Mouse (Mus musculus) spleen, adult 2 months (tissue): ENCODE measurements around the gene Mybph.

Experiments
- CTCF ChIP-seq: fragments of 200-500 bp; IDR thresholded peaks from 2 replicates; pipeline ENCODE4 v1.5.1; 2011; ENCODE audit warnings: mild to moderate bottlenecking, inconsistent platforms; ENCODE audit not compliant: insufficient read depth, insufficient read length, insufficient replicate concordance; ENCODE audit errors: extremely low read depth
- POLR2A ChIP-seq: fragments of 200-500 bp; IDR thresholded peaks from 2 replicates; pipeline ENCODE4 v1.6.1; 2011; ENCODE audit warnings: low read depth, low read length, inconsistent platforms

GRCm38 (mm10) chr1:134213405-134213804, 20.2 kb downstream of the Mybph start:
- TF ChIP-seq CTCF (no peak), POLR2A (no peak)
